Mouse (Mus musculus) urinary bladder, postnatal 4 days (tissue): ENCODE results near the gene Gsdma2.

Experiments used
- DNase-seq, 2 experiments: peaks; one replicate each; pipeline ENCODE4 v3.0.0; 2021 to 2022; ENCODE audit warnings: low spot score in 2 of 2

The Gsdma2 gene

DNA sequence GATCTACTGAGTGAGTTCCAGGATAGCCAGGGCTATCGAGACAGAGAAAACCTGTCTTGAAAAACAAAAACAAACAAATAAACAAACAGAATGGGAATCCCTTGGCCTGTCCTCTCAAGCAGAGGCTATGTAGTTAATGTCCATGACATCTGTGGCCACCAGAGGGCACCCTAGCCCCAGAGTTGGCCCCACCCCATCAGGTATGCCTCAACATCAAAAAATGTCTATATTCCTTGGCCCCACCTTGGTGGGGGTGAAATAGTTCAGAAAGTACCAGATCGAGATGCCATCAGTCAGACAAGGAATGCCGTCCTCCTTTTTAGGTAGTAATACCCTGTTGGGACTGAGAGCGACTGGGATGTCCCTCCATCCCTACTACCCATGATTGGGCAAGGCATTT is 53.4 kb downstream of the Gsdma2 start:
- peak; percentile 66 to 79 for DNase-seq

DNA sequence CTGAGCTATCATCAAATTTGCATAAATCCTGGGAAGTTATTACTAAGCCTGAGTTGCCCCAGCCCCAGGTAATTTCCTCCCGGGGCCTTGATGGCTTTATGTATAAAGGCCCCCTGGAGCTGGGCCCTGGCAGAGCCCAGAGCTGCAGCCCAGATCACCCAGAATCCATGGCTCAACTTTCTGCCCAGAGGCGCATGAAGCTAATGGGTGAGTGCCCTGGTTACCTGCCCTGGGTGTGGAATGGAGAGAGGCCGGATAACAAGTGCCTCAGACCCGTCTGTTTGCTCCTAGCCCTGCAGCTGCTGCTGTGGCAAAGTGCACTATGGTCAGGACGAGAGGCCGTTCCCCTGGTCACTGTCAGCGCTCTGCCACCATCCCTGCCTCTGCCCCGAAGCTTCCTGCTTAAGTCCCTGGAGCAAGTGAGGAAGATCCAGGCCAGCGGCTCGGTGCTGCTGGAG is 54.7 kb downstream of the Gsdma2 start, which contains the start of gene Csf3:
Gene Csf3 (plus strand): TSS at position 51 of the 458 bp plus-strand sequence.
- no peak for DNase-seq

DNA sequence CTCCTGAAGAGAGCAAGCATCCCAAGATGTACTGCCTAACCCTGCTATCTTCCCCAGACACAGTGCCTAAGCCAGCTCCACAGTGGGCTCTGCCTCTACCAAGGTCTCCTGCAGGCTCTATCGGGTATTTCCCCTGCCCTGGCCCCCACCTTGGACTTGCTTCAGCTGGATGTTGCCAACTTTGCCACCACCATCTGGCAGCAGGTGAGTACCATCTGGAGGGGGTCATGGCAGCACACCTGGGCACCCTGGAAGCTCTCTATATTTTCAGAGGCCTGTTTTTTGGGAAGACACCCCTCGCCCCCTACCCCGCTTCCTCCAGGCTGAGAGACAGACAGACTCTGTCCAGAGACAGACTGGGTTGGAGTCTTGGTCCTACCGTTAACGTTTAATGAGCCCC is 55.8 kb downstream of the Gsdma2 start:
- no peak for DNase-seq

DNA sequence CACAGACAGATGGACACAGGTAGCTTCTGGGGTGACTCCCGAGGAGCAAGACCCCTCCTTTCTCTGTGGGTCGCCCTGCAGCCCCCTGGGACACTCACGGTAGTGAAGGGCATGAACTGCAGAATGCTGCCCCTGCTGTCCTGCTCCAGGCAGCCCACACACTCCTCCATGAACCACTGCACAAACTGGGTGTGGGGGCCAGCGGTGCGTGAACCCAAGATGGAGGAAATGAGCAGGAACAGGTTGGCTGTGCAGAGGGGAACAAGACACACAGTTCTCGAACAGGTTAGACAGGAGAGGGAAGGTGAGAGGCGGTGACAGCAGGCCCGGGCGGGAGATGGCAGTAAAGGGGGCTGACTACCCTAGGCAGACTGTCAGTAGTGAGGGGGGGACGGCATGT is 58.5 kb downstream of the Gsdma2 start:
- no peak for DNase-seq
